Mouse (Mus musculus) embryonic facial prominence, embryonic 15.5 days (tissue): ENCODE measurements around the gene Xxylt1. TPM values are rescaled to one million over a fixed set of nuclear protein-coding genes. Genes with fewer than 3 reads are reported as not detected.

Experiments
- ATAC-seq: fragments of 200-750 bp; cut with Nextera tagmentation; 2 replicates; pipeline ENCODE4 v1.8.0; 2017; ENCODE audit warnings: low read depth, moderate TSS enrichment; ENCODE audit not compliant: insufficient number of reproducible peaks, low FRiP score, low TSS enrichment
- H3K27ac ChIP-seq: fragments of 300-500 bp; sonication (generic); replicated peaks from 2 replicates; pipeline ENCODE4 v1.5.1; 2015; ENCODE audit warnings: mild to moderate bottlenecking, inconsistent platforms
- H3K27me3 ChIP-seq: fragments of 300-500 bp; sonication (generic); 2 replicates; pipeline ENCODE4 v1.6.1; 2015; ENCODE audit warnings: inconsistent platforms
- H3K36me3 ChIP-seq: fragments of 300-500 bp; sonication (generic); 2 replicates; pipeline ENCODE4 v1.6.1; 2015; ENCODE audit warnings: mild to moderate bottlenecking, inconsistent platforms
- H3K4me1 ChIP-seq: fragments of 300-500 bp; sonication (generic); 2 replicates; pipeline ENCODE4 v1.6.1; 2015; ENCODE audit warnings: inconsistent platforms
- H3K4me2 ChIP-seq: fragments of 300-500 bp; sonication (generic); replicated peaks from 2 replicates; pipeline ENCODE4 v1.6.1; 2015; ENCODE audit warnings: mild to moderate bottlenecking, inconsistent platforms
- H3K4me3 ChIP-seq: fragments of 300-500 bp; sonication (generic); replicated peaks from 2 replicates; pipeline ENCODE4 v1.5.1; 2015; ENCODE audit warnings: mild to moderate bottlenecking, inconsistent platforms
- H3K9ac ChIP-seq: fragments of 300-500 bp; sonication (generic); 2 replicates; pipeline ENCODE4 v1.6.1; 2015; ENCODE audit warnings: inconsistent platforms
- H3K9me3 ChIP-seq: fragments of 300-500 bp; sonication (generic); replicated peaks from 2 replicates; pipeline ENCODE4 v1.6.1; 2016; ENCODE audit warnings: inconsistent platforms
- WGBS: fragments of 180-500 bp; shearing (Covaris S2); methylation state at CpG from one replicate; pipeline ENCODE4 v1.1.7; 2015; 5-methylcytosine and 5-hydroxymethylcytosine counted together
- polyA plus RNA-seq: library from polyadenylated mRNA; unstranded; fragments of >200 nt; fragmentation: Nextera tagmentation; extraction: Ambion mirVana; gene quantifications from 2 replicates; pipeline ENCODE4 v1.2.1, GENCODE M21; 2015

Gene Xxylt1
- polyA plus RNA-seq, 1 experiment from 2014 or later = 18.3 TPM

- ATAC-seq = peak; percentile 41
- Histone ChIP-seq H3K4me2 (no peak overlapping the region), H3K36me3 (no peaks in the 10 kb centered on the region), H3K9me3 (no peaks in the 10 kb centered on the region), H3K9ac (no peak overlapping the region), H3K27ac (no peak overlapping the region), H3K4me1 (peaks cover 21% of the 10 kb centered on the region), H3K4me3 (no peak overlapping the region), H3K27me3 (no peaks in the 10 kb centered on the region)
- WGBS = 63% methylated on average over 18 of the region's 18 CpGs
These were observed 111.8 kb downstream of the Xxylt1 start for GRCm38 (mm10) chr16:30969266-30970064.

- no peak overlapping the region for H3K4me2 ChIP-seq
- H3K4me1 ChIP-seq = peaks cover 20% of the 10 kb centered on the region
- no peaks in the 10 kb centered on the region for H3K9me3 ChIP-seq
- H3K27ac ChIP-seq = no peak overlapping the region
- ATAC-seq = no peak; the same call in 1 of the 2 replicates
- WGBS = 81% methylated on average over 7 of the region's 7 CpGs
- no peaks in the 10 kb centered on the region for H3K36me3 ChIP-seq
- H3K4me3 ChIP-seq = no peak overlapping the region
- no peak overlapping the region for H3K9ac ChIP-seq
- H3K27me3 ChIP-seq = no peaks in the 10 kb centered on the region
These were observed 112.7 kb downstream of the Xxylt1 start for GRCm38 (mm10) chr16:30968402-30969151.

GRCm38 (mm10) chr16:30966684-30967083 lies 114.5 kb downstream of the Xxylt1 start:
- whole genome bisulfite sequencing = 79% methylated on average over 5 of the region's 5 CpGs
- Histone ChIP-seq H3K27me3 (no peaks in the 10 kb centered on the region), H3K4me3 (no peak overlapping the region), H3K4me2 (no peak overlapping the region), H3K27ac (no peak overlapping the region), H3K9ac (no peak overlapping the region), H3K36me3 (no peaks in the 10 kb centered on the region), H3K9me3 (no peaks in the 10 kb centered on the region), H3K4me1 (peaks cover 1% of the 10 kb centered on the region; the same call in 1 of the 2 replicates)
- no peak for ATAC-seq

GRCm38 (mm10) chr16:30964891-30965290 lies 116.3 kb downstream of the Xxylt1 start:
- no peaks in the 10 kb centered on the region for H3K36me3 ChIP-seq
- H3K4me2 ChIP-seq = no peak overlapping the region
- H3K27ac ChIP-seq = no peak overlapping the region
- no peaks in the 10 kb centered on the region for H3K9me3 ChIP-seq
- no peak for ATAC-seq
- H3K27me3 ChIP-seq = no peaks in the 10 kb centered on the region
- no peak overlapping the region for H3K9ac ChIP-seq
- H3K4me3 ChIP-seq = no peak overlapping the region
- WGBS = 73% methylated on average over 7 of the region's 7 CpGs
- no peaks in the 10 kb centered on the region for H3K4me1 ChIP-seq

GRCm38 (mm10) chr16:30964411-30964810 lies 116.8 kb downstream of the Xxylt1 start:
- Histone ChIP-seq H3K9me3 (no peaks in the 10 kb centered on the region), H3K27ac (no peak overlapping the region), H3K27me3 (no peaks in the 10 kb centered on the region), H3K4me3 (no peak overlapping the region), H3K4me2 (no peak overlapping the region), H3K9ac (no peak overlapping the region), H3K4me1 (no peaks in the 10 kb centered on the region), H3K36me3 (no peaks in the 10 kb centered on the region)
- WGBS = 78% methylated on average over 6 of the region's 6 CpGs
- no peak for ATAC-seq

- no peaks in the 10 kb centered on the region for H3K9me3 ChIP-seq
- no peaks in the 10 kb centered on the region for H3K27me3 ChIP-seq
- H3K4me3 ChIP-seq = no peak overlapping the region
- H3K4me2 ChIP-seq = no peak overlapping the region
- H3K4me1 ChIP-seq = no peaks in the 10 kb centered on the region
- no peak overlapping the region for H3K9ac ChIP-seq
- no peaks in the 10 kb centered on the region for H3K36me3 ChIP-seq
- no peak for ATAC-seq
- 83% methylated on average over 8 of the region's 8 CpGs for WGBS
- no peak overlapping the region for H3K27ac ChIP-seq
These were observed 118.7 kb downstream of the Xxylt1 start for GRCm38 (mm10) chr16:30962515-30962914.

- Histone ChIP-seq H3K9me3 (no peaks in the 10 kb centered on the region), H3K36me3 (peaks cover 9% of the 10 kb centered on the region; the same call in 1 of the 2 replicates), H3K9ac (no peak overlapping the region), H3K4me1 (no peaks in the 10 kb centered on the region), H3K4me3 (no peak overlapping the region), H3K4me2 (no peak overlapping the region), H3K27ac (no peak overlapping the region), H3K27me3 (no peaks in the 10 kb centered on the region)
- no peak for ATAC-seq
- WGBS = 88% methylated on average over 8 of the region's 8 CpGs
These were observed 120.1 kb downstream of the Xxylt1 start for GRCm38 (mm10) chr16:30961176-30961575.

- 94% methylated on average over 4 of the region's 4 CpGs for WGBS
- ATAC-seq = no peak
- no peaks in the 10 kb centered on the region for H3K4me1 ChIP-seq
- no peak overlapping the region for H3K4me3 ChIP-seq
- peaks cover 9% of the 10 kb centered on the region; the same call in 1 of the 2 replicates for H3K36me3 ChIP-seq
- no peak overlapping the region for H3K4me2 ChIP-seq
- H3K27ac ChIP-seq = no peak overlapping the region
- no peaks in the 10 kb centered on the region for H3K9me3 ChIP-seq
- H3K27me3 ChIP-seq = no peaks in the 10 kb centered on the region
- no peak overlapping the region for H3K9ac ChIP-seq
These were observed 121.0 kb downstream of the Xxylt1 start for GRCm38 (mm10) chr16:30960266-30960665.

- no peak overlapping the region for H3K4me2 ChIP-seq
- 86% methylated on average over 12 of the region's 12 CpGs for WGBS
- H3K27ac ChIP-seq = no peak overlapping the region
- no peak for ATAC-seq
- no peak overlapping the region for H3K9ac ChIP-seq
- H3K4me3 ChIP-seq = no peak overlapping the region
- no peaks in the 10 kb centered on the region for H3K4me1 ChIP-seq
- H3K9me3 ChIP-seq = no peaks in the 10 kb centered on the region
- no peaks in the 10 kb centered on the region for H3K27me3 ChIP-seq
- peaks cover 9% of the 10 kb centered on the region; the same call in 1 of the 2 replicates for H3K36me3 ChIP-seq
These were observed 121.5 kb downstream of the Xxylt1 start for GRCm38 (mm10) chr16:30959692-30960091.

- Histone ChIP-seq H3K4me3 (no peak overlapping the region), H3K27ac (no peak overlapping the region), H3K9ac (no peak overlapping the region), H3K4me1 (no peaks in the 10 kb centered on the region), H3K36me3 (peaks cover 9% of the 10 kb centered on the region; the same call in 1 of the 2 replicates), H3K4me2 (no peak overlapping the region), H3K9me3 (no peaks in the 10 kb centered on the region), H3K27me3 (no peaks in the 10 kb centered on the region)
- WGBS = 83% methylated on average over 8 of the region's 8 CpGs
- no peak for ATAC-seq
These were observed 125.1 kb downstream of the Xxylt1 start for GRCm38 (mm10) chr16:30956141-30956540.

- no peak overlapping the region for H3K4me3 ChIP-seq
- H3K9me3 ChIP-seq = no peaks in the 10 kb centered on the region
- WGBS = 28% methylated on average over 1 of the region's 1 CpGs
- no peaks in the 10 kb centered on the region for H3K36me3 ChIP-seq
- H3K4me2 ChIP-seq = no peak overlapping the region
- no peak overlapping the region for H3K27ac ChIP-seq
- H3K27me3 ChIP-seq = no peaks in the 10 kb centered on the region
- H3K9ac ChIP-seq = no peak overlapping the region
- ATAC-seq = no peak
- peaks cover 3% of the 10 kb centered on the region; the same call in 1 of the 2 replicates for H3K4me1 ChIP-seq
These were observed 132.6 kb downstream of the Xxylt1 start for GRCm38 (mm10) chr16:30948636-30949035.
